Mouse (Mus musculus) embryonic facial prominence, embryonic 14.5 days (tissue): ENCODE data around the gene Mcts2. TPM values are rescaled to one million over a fixed set of nuclear protein-coding genes. Genes with fewer than 3 reads are reported as not detected.
A peak's percentile ranks its signal among the peaks of the same experiment; 100 is the strongest.

Source experiments
- ATAC-seq: fragments of 200-750 bp; cut with Nextera tagmentation; 2 replicates; pipeline ENCODE4 v1.8.0; 2017; ENCODE audit warnings: low read depth, moderate number of reproducible peaks, moderate TSS enrichment
- DNase-seq: peaks from one replicate; pipeline ENCODE4 v3.0.0-alpha.2; 2015; ENCODE audit warnings: low spot score
- H3K27ac ChIP-seq: fragments of 300-500 bp; sonication (generic); replicated peaks from 2 replicates; pipeline ENCODE4 v1.5.1; 2014; ENCODE audit warnings: low read depth, mild to moderate bottlenecking, low read length, moderate library complexity
- H3K27me3 ChIP-seq: fragments of 300-500 bp; sonication (generic); replicated peaks from 2 replicates; pipeline ENCODE4 v1.6.1; 2014; ENCODE audit warnings: low read length; ENCODE audit not compliant: control insufficient read depth, insufficient read depth
- H3K36me3 ChIP-seq: fragments of 300-500 bp; sonication (generic); 2 replicates; pipeline ENCODE4 v1.6.1; 2014; ENCODE audit warnings: low read length, mixed read lengths; ENCODE audit not compliant: control insufficient read depth, insufficient read depth
- H3K4me1 ChIP-seq: fragments of 300-500 bp; sonication (generic); 2 replicates; pipeline ENCODE4 v1.6.1; 2014; ENCODE audit warnings: antibody characterized with exemption, low read length; ENCODE audit not compliant: control insufficient read depth, insufficient read depth
- H3K4me2 ChIP-seq: fragments of 300-500 bp; sonication (generic); 2 replicates; pipeline ENCODE4 v1.6.1; 2014; ENCODE audit warnings: low read depth, mild to moderate bottlenecking, low read length, moderate library complexity, mixed read lengths
- H3K4me3 ChIP-seq: fragments of 300-500 bp; sonication (generic); 2 replicates; pipeline ENCODE4 v1.5.1; 2014; ENCODE audit warnings: low read depth, mild to moderate bottlenecking, low read length
- H3K9ac ChIP-seq: fragments of 300-500 bp; sonication (generic); 2 replicates; pipeline ENCODE4 v1.6.1; 2014; ENCODE audit warnings: low read depth, mild to moderate bottlenecking, low read length, moderate library complexity, mixed read lengths
- H3K9me3 ChIP-seq: fragments of 300-500 bp; sonication (generic); 2 replicates; pipeline ENCODE4 v1.6.1; 2016; ENCODE audit warnings: low read length; ENCODE audit not compliant: control insufficient read depth
- WGBS: fragments of 180-500 bp; shearing (Covaris S2); extraction: QIAGEN DNeasy Blood & Tissue Kit; methylation state at CpG from one replicate; pipeline ENCODE4 v1.1.7; 2014; 5-methylcytosine and 5-hydroxymethylcytosine counted together
- polyA plus RNA-seq: library from polyadenylated mRNA; unstranded; fragments of >200 nt; fragmentation: Nextera tagmentation; extraction: Ambion mirVana; gene quantifications from 2 replicates; pipeline ENCODE4 v1.2.1, GENCODE M21; 2014

Gene Mcts2
- polyA plus RNA-seq, 1 experiment from 2014 or later, result 26.7 TPM

DNA sequence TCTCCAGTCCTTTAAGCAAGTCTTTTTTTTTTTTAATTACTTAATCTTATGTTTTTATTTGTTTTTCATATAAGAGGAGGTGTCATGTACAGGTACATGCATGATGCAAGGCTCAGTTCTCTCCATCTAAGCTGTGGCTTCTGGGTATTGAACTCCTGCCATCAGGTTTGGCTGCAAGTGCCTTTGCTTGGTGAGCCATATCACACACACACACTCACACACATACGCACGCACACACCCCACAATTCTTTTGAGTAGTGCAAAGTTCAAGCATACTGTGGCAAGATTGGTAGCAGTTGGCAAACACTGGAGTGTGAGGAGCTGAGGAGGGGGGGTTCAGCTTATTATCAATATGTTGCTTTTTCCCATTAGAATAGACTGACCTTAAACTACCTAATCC is 46.4 kb downstream of the Mcts2 start:
- 91% methylated on average over 2 of the region's 2 CpGs for WGBS
- peaks cover 5% of the 10 kb centered on the region; the same call in 1 of the 2 replicates for H3K36me3 ChIP-seq
- H3K4me1 ChIP-seq, result peaks cover 44% of the 10 kb centered on the region
- H3K27ac ChIP-seq, result no peak overlapping the region
- no peak overlapping the region for H3K4me3 ChIP-seq
- no peaks in the 10 kb centered on the region for H3K27me3 ChIP-seq
- ATAC-seq (no peak), DNase-seq (no peak)
- no peak overlapping the region for H3K4me2 ChIP-seq
- no peaks in the 10 kb centered on the region for H3K9me3 ChIP-seq
- no peak overlapping the region for H3K9ac ChIP-seq

DNA sequence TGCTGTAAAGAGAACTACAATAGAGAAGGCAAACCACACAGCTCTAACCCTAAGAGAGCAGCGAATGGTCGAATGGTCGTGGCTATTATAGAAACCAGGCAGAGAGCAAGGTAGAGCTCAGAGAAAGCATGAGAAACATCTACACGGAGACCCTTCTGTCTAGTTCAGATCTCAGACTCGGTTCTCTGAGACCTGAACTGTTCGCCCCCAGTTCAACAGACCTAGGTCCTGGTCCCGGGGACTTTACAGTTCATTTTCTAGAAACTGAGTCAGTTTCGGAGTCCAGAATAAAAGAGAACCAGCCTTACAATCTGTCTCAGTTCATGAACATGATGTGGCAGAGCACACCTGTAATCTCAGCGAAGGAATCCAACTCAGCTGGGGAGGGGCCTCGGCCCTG is 47.7 kb downstream of the Mcts2 start:
- Histone ChIP-seq H3K4me3 (peak overlapping the region; percentile 83), H3K27me3 (no peaks in the 10 kb centered on the region), H3K36me3 (peaks cover 5% of the 10 kb centered on the region; the same call in 1 of the 2 replicates), H3K4me2 (peak overlapping the region; percentile 80), H3K9me3 (no peaks in the 10 kb centered on the region), H3K27ac (peak overlapping the region; percentile 92), H3K4me1 (peaks cover 34% of the 10 kb centered on the region), H3K9ac (peak overlapping the region; percentile 50)
- DNase-seq (no peak), ATAC-seq (no peak)
- WGBS, result 7% methylated on average over 10 of the region's 10 CpGs

DNA sequence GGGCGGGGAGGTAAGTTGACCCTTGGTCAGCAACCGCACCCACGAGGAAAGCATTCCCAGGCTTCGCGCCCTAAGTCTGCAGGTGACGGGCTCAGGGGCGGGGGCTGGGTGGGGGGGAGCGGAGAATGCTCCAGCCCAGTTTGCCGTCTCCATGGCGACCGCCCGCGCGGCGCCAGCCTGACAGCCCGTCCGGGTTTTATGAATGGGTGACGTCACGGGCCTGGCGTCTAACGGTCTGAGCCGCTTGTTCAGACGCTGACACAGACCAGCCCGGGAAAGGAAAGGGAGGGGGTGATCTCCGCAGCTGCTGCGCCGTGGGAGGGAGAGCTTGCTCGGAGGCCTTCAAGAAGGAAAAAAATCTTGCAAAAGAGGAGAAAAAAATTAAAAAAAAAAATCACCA is 48.1 kb downstream of the Mcts2 start:
- DNase-seq (peak; percentile 99), ATAC-seq (peak; percentile 85)
- Histone ChIP-seq H3K4me1 (peaks cover 33% of the 10 kb centered on the region), H3K4me2 (peak overlapping the region; percentile 80), H3K9ac (peak overlapping the region; percentile 50), H3K36me3 (peaks cover 5% of the 10 kb centered on the region; the same call in 1 of the 2 replicates), H3K9me3 (no peaks in the 10 kb centered on the region), H3K27me3 (no peaks in the 10 kb centered on the region), H3K27ac (peak overlapping the region; percentile 92), H3K4me3 (peak overlapping the region; percentile 83)
- under 1% methylated on average over 23 of the region's 28 CpGs for WGBS

DNA sequence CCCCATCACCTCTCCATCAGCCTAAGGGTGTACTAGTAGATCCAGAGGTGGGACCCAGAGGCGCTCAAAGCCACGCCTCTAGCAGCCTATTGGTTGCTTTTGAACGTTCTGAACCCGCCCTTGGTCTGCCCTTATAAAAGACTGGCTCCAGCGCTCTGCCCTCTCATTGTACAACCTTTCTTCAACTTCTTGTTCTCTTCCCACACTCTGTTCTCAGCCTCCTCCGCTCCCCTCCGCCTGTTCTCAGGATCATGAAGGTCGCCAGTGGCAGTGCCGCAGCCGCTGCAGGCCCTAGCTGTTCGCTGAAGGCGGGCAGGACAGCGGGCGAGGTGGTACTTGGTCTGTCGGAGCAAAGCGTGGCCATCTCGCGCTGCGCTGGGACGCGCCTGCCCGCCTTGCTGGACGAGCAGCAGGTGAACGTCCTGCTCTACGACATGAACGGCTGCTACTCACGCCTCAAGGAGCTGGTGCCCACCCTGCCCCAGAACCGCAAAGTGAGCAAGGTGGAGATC is 49.3 kb downstream of the Mcts2 start, which contains the start of gene Id1:
Gene Id1, plus strand, starts transcription at position 162 of the 512 bp plus-strand sequence.
- H3K27me3 ChIP-seq, result no peaks in the 10 kb centered on the region
- H3K4me1 ChIP-seq, result peaks cover 37% of the 10 kb centered on the region
- H3K27ac ChIP-seq, result peak within 1 kb of the TSS; percentile 92
- peak within 1 kb of the TSS; percentile 80 for H3K4me2 ChIP-seq
- peaks cover 5% of the 10 kb centered on the region; the same call in 1 of the 2 replicates for H3K36me3 ChIP-seq
- DNase-seq (peak; percentile 98), ATAC-seq (peak; percentile 76)
- H3K9me3 ChIP-seq, result no peaks in the 10 kb centered on the region
- H3K9ac ChIP-seq, result peak within 1 kb of the TSS; percentile 95
- peak within 1 kb of the TSS; percentile 83 for H3K4me3 ChIP-seq
- under 1% methylated on average over 28 of the region's 28 CpGs for WGBS

DNA sequence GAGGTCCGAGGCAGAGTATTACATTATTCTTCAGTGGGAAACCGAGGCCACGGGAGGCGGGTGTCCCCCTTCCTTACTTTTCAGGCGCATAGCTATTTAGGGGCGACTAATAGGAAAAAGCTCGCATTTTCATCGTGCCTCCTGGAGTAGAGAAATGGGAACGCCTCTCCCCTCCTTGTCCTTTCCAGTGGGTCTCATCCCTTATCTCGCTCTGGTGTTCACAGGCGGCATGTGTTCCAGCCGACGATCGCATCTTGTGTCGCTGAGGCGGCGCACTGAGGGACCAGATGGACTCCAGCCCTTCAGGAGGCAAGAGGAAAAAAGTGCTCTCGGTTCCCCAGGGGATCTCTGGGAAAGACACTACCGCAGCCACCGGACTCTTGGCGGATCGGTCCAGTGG is 49.9 kb downstream of the Mcts2 start:
- Histone ChIP-seq H3K4me2 (peak overlapping the region; percentile 80), H3K27me3 (no peaks in the 10 kb centered on the region), H3K36me3 (peaks cover 5% of the 10 kb centered on the region; the same call in 1 of the 2 replicates), H3K27ac (peak overlapping the region; percentile 92), H3K4me1 (peaks cover 43% of the 10 kb centered on the region), H3K9me3 (no peaks in the 10 kb centered on the region), H3K4me3 (peak overlapping the region; percentile 83), H3K9ac (peak overlapping the region; percentile 95)
- ATAC-seq, result no peak
- WGBS, result 0% methylated on average over 22 of the region's 22 CpGs
- DNase-seq, result no peak

Other genes starting within 250 kb of the Mcts2 start
- gene Defb23, start 222.4 kb upstream of the Mcts2 start, polyA plus RNA-seq, result not detected in 2 replicates
- gene Defb20, start 210.0 kb upstream of the Mcts2 start, polyA plus RNA-seq, result not detected in 2 replicates
- gene Defb22, start 196.9 kb upstream of the Mcts2 start, polyA plus RNA-seq, result not detected in 2 replicates
- not detected in 2 replicates for gene Defb26, start 175.3 kb upstream of the Mcts2 start, polyA plus RNA-seq
- not detected in 2 replicates for gene Defb28, start 168.8 kb upstream of the Mcts2 start, polyA plus RNA-seq
- gene Defb29, start 146.9 kb upstream of the Mcts2 start, polyA plus RNA-seq, result not detected in 2 replicates
- gene Gm17416, start 117.7 kb upstream of the Mcts2 start, polyA plus RNA-seq, result not detected in 2 replicates
- not detected in 2 replicates for gene Defb21, start 114.3 kb upstream of the Mcts2 start, polyA plus RNA-seq
- not detected in 2 replicates for gene Defb19, start 106.7 kb upstream of the Mcts2 start, polyA plus RNA-seq
- gene Defb45, start 87.6 kb upstream of the Mcts2 start, polyA plus RNA-seq, result not detected in 2 replicates
- not detected in 2 replicates for gene Defb36, start 82.7 kb upstream of the Mcts2 start, polyA plus RNA-seq
- 2.3 and 2.7 TPM in 2 replicates for gene Defb25, start 64.0 kb upstream of the Mcts2 start, polyA plus RNA-seq
- 4.7 and 7.0 TPM in 2 replicates for gene Rem1, start 60.1 kb upstream of the Mcts2 start, polyA plus RNA-seq
- 122 and 134 TPM in 2 replicates for gene H13, start 17.6 kb upstream of the Mcts2 start, polyA plus RNA-seq
- gene Id1, start 49.2 kb downstream of the Mcts2 start, polyA plus RNA-seq, result 128 and 138 TPM in 2 replicates
- 19.1 and 27.0 TPM in 2 replicates for gene Cox4i2, start 67.1 kb downstream of the Mcts2 start, polyA plus RNA-seq
- gene Bcl2l1, start 144.7 kb downstream of the Mcts2 start, polyA plus RNA-seq, result 77.3 and 86.7 TPM in 2 replicates
- 69.3 and 87.9 TPM in 2 replicates for gene Tpx2, start 160.9 kb downstream of the Mcts2 start, polyA plus RNA-seq
- gene Mylk2, start 224.3 kb downstream of the Mcts2 start, polyA plus RNA-seq, result 0.51 and 1.3 TPM in 2 replicates
- gene Foxs1, start 246.2 kb downstream of the Mcts2 start, polyA plus RNA-seq, result 3.7 and 4.3 TPM in 2 replicates